Mouse (Mus musculus) inflammation-experienced regulatory T-cells, adult 6 months (primary cell): ENCODE results near the gene Hcn3. TPM values are rescaled to one million over a fixed set of nuclear protein-coding genes. Genes with fewer than 3 reads are reported as not detected.
"Not testable (repeated sequence)": the region's sequence is repeated elsewhere in the genome, so short reads cannot be mapped to it uniquely, and the experiment has no call there.

Experiments used
- ATAC-seq: one replicate; pipeline ENCODE4 v1.8.0; 2017
- polyA plus RNA-seq, 3 experiments: library from polyadenylated mRNA; unstranded; fragments of 100-300 nt; shearing (Covaris generic); gene quantifications; one replicate each; pipeline ENCODE4 v1.2.1; 2017

The Hcn3 gene
- polyA plus RNA-seq, 3 experiments from 2014 or later, result 1.3 TPM; not detected in 1

GRCm38 (mm10) chr3:89181749-89182500 lies 21.9 kb upstream of the Hcn3 start:
- ATAC-seq, result no peak

GRCm38 (mm10) chr3:89179056-89179455 lies 19.1 kb upstream of the Hcn3 start:
- no peak for ATAC-seq

GRCm38 (mm10) chr3:89178107-89178385 lies 18.1 kb upstream of the Hcn3 start:
- ATAC-seq, result no peak

GRCm38 (mm10) chr3:89177242-89178106 lies 17.5 kb upstream of the Hcn3 start, which contains the start of gene Scamp3:
Gene Scamp3 (plus strand): TSS chr3:89177473.
- ATAC-seq, result peak; percentile 98

GRCm38 (mm10) chr3:89176421-89176820 lies 16.4 kb upstream of the Hcn3 start:
- ATAC-seq, result no peak

GRCm38 (mm10) chr3:89175544-89175943 lies 15.5 kb upstream of the Hcn3 start:
- no peak for ATAC-seq

- ATAC-seq, result no peak
These were observed 14.8 kb upstream of the Hcn3 start for GRCm38 (mm10) chr3:89174844-89175243.

- ATAC-seq, result no peak
These were observed 6.9 kb upstream of the Hcn3 start for GRCm38 (mm10) chr3:89166945-89167344.

- no peak for ATAC-seq
These were observed 5.4 kb upstream of the Hcn3 start for GRCm38 (mm10) chr3:89165268-89165870.

- peak; percentile 93 for ATAC-seq
These were observed 4.7 kb upstream of the Hcn3 start, which contains the start of gene Clk2 for GRCm38 (mm10) chr3:89164506-89165267. Gene Clk2 (plus strand): TSS chr3:89164795.

GRCm38 (mm10) chr3:89163643-89164245 lies 3.7 kb upstream of the Hcn3 start:
- ATAC-seq, result no peak

GRCm38 (mm10) chr3:89163123-89163522 lies 3.1 kb upstream of the Hcn3 start:
- ATAC-seq, result no peak

- no peak for ATAC-seq
These were observed 1.8 kb upstream of the Hcn3 start for GRCm38 (mm10) chr3:89161786-89162185.

GRCm38 (mm10) chr3:89161207-89161606 lies 1.2 kb upstream of the Hcn3 start:
- not testable (repeated sequence) for ATAC-seq

- ATAC-seq, result no peak
These were observed 785 bp downstream of the Hcn3 start for GRCm38 (mm10) chr3:89159211-89159610.

GRCm38 (mm10) chr3:89158651-89159050 lies 1.3 kb downstream of the Hcn3 start:
- ATAC-seq, result no peak

- ATAC-seq, result no peak
These were observed 3.0 kb downstream of the Hcn3 start for GRCm38 (mm10) chr3:89156951-89157350.

GRCm38 (mm10) chr3:89152084-89152835 lies 7.7 kb downstream of the Hcn3 start:
- no peak for ATAC-seq

GRCm38 (mm10) chr3:89148567-89148966 lies 11.4 kb downstream of the Hcn3 start:
- no peak for ATAC-seq

- ATAC-seq, result no peak
These were observed 12.1 kb downstream of the Hcn3 start for GRCm38 (mm10) chr3:89147979-89148311.
